Mouse (Mus musculus): ENCODE results near the gene Tsga10ip. TPM values are rescaled to one million over a fixed set of nuclear protein-coding genes. Genes with fewer than 3 reads are reported as not detected.

The Tsga10ip gene
- total RNA-seq, 2 experiments from 2014 or later = not detected

- peak in 1 of 2 experiments; percentile 36 for DNase-seq (ENCODE audit: extremely low spot score in 1 of 2, low spot score in 2 of 2)
- H3K27ac ChIP-seq = peak overlapping the region; percentile 82
- TF ChIP-seq CTCF (IDR thresholded peaks at IDR 0.05) = peak; percentile 68
- peak overlapping the region; percentile 55 for H3K4me3 ChIP-seq
- intact Hi-C loops (cut with DNase I) = loop anchor here (2.0 to 10.0 kb wide), 2 partner anchors 46 to 154 kb away; no protein-coding TSS in a partner anchor
Measured at GRCm38 (mm10) chr19:5348526-5349501, 53.5 kb downstream of the Tsga10ip start.

DNA sequence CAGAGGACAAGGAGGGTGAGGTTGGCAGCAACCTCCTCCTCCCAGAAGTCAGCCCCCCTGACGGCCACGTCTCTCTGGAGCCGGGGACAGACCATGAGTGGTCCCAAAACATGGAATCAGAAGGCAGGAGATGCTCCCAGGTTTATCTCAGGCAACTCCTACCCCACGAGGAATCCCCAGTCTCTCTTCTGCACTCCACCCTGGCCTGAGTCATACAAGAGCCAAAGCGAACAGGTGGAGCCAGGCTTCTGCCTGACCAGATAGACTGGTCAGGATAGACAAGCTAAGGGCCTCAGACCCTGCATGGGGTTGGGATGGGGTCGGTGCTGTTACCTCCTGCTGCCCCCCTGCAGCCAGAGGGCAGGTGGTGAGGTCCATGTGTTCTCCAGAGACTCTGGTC is 54.3 kb downstream of the Tsga10ip start:
- intact Hi-C loops (cut with DNase I) = loop anchor here (2.0 to 10.0 kb wide), 2 partner anchors 45 to 153 kb away; no protein-coding TSS in a partner anchor
- Histone ChIP-seq H3K4me3 (no peak overlapping the region), H3K27ac (no peak overlapping the region)
- no peak for TF ChIP-seq CTCF (IDR thresholded peaks at IDR 0.05)
- DNase-seq (ENCODE audit: extremely low spot score in 1 of 2, low spot score in 2 of 2) = no peak

DNA sequence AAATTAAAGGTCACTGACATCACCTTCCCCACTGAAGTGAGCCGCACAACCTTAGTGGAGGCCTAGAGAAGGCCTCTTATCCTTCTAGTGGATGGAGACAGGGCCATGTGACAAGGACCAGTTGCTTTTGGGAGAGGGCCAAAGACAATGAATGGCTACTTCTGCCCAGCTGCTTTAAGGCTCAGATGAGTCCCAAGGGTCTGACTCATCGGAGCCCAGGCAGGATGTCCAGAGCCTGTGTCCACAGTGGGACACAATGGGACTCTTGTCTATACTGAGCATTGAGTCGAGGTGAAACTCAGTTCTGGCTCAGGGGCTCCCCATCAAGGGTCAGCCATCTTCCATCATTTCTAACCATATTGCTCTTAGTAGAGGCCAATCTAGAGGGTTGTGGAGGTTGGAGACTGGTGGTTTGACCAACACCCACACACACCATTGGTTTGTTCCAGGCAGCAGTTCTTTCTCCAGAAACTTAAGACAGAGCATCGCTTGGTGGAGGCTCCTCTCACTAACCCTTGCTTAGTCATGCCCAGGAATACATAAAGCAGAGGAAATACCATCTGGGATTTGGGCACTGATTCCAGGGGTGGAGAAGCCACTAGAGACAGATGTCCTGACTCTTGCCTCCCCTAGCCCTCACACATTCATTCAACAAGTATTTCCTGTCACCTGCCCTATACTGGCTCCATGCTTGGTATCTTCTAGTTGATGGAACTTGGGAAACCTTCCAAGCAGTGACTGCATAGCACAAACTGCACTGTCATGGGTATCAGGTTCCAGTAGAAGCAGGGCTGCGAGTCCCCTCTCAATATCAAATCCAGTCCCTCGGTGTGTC is 56.8 kb downstream of the Tsga10ip start:
- no peak for TF ChIP-seq CTCF (IDR thresholded peaks at IDR 0.05)
- no peak for DNase-seq (ENCODE audit: extremely low spot score in 1 of 2, low spot score in 2 of 2)
- no peak overlapping the region for H3K4me3 ChIP-seq
- intact Hi-C loops (cut with DNase I) = loop anchor here (10.0 kb wide), 1 partner anchor 151 kb away; no protein-coding TSS in a partner anchor
- no peak overlapping the region for H3K27ac ChIP-seq

DNA sequence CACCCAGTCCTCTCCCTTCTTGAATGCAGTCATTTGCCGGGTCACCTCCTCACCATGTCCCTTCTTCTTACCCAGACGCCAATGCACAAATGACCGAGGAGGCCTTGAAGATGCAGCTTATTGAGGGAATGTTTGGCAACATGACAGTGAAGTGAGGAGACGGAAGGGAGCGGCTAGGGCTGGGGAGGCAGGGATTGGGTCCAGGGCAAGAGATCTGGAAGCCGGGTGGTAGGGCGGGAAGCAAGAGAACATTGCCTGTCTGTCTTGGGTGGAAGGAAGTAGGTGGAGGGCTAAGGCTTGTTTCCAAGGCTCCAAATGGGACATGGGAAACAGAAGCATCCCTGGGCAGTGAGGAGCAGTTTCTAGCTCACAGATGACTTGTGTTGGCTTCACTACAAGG is 61.0 kb downstream of the Tsga10ip start:
- TF ChIP-seq CTCF (IDR thresholded peaks at IDR 0.05) = no peak
- Histone ChIP-seq H3K27ac (no peak overlapping the region), H3K4me3 (no peak overlapping the region)
- no peak for DNase-seq (ENCODE audit: extremely low spot score in 1 of 2, low spot score in 2 of 2)
- intact Hi-C loops (cut with DNase I) = loop anchor here (10.0 kb wide), 1 partner anchor 147 kb away; no protein-coding TSS in a partner anchor

Other genes starting within 250 kb of the Tsga10ip start
- 10 to 100 TPM; 57.5 to 61.2 TPM for gene Pacs1, start 129.4 kb downstream of the Tsga10ip start, total RNA-seq (2021)
- gene Sf3b2, start 107.1 kb downstream of the Tsga10ip start, total RNA-seq (2021) = 100 to 1,000 TPM; 194 to 201 TPM
- gene Gal3st3, start 104.2 kb downstream of the Tsga10ip start, total RNA-seq (2021) = 10 to 100 TPM; 78.0 to 80.9 TPM
- not detected for gene Catsper1, start 66.8 kb downstream of the Tsga10ip start, total RNA-seq (2021)
- 10 to 100 TPM; 25.7 to 27.4 TPM for gene Cst6, start 53.0 kb downstream of the Tsga10ip start, total RNA-seq (2021)
- gene Eif1ad, start 35.8 kb downstream of the Tsga10ip start, total RNA-seq (2021) = 10 to 100 TPM; 23.4 to 25.5 TPM
- 10 to 100 TPM; 75.5 to 82.2 TPM for gene Banf1, start 35.4 kb downstream of the Tsga10ip start, total RNA-seq (2021)
- 100 to 1,000 TPM in 1 of 2 experiments, 10 to 100 TPM in 1; 94.2 to 100 TPM for gene Sart1, start 13.8 kb downstream of the Tsga10ip start, total RNA-seq (2021)
- gene Drap1, start 22.5 kb upstream of the Tsga10ip start, total RNA-seq (2021) = 100 to 1,000 TPM; 248 to 267 TPM
- gene AI837181, start 22.6 kb upstream of the Tsga10ip start, total RNA-seq (2021) = 10 to 100 TPM; 68.0 to 74.1 TPM
- gene Fosl1, start 45.0 kb upstream of the Tsga10ip start, total RNA-seq (2021) = under 1 TPM in 1 of 2 experiments, not detected in 1; 0.65 TPM
- 10 to 100 TPM; 29.5 to 30.6 TPM for gene Ccdc85b, start 55.4 kb upstream of the Tsga10ip start, total RNA-seq (2021)
- 10 to 100 TPM; 88.9 to 92.1 TPM for gene Fibp, start 58.1 kb upstream of the Tsga10ip start, total RNA-seq (2021)
- under 1 TPM; 0.36 to 0.47 TPM for gene Ctsw, start 66.0 kb upstream of the Tsga10ip start, total RNA-seq (2021)
- gene Efemp2, start 71.4 kb upstream of the Tsga10ip start, total RNA-seq (2021) = 10 to 100 TPM; 16.8 to 17.2 TPM
- gene Mus81, start 85.9 kb upstream of the Tsga10ip start, total RNA-seq (2021) = 10 to 100 TPM; 33.3 to 33.4 TPM
- 1,000 to 10,000 TPM; 1,296 to 1,301 TPM for gene Cfl1, start 87.9 kb upstream of the Tsga10ip start, total RNA-seq (2021)
- 1 to 10 TPM; 8.0 to 9.2 TPM for gene 1700020D05Rik, start 101.3 kb upstream of the Tsga10ip start, total RNA-seq (2021)
- gene Snx32, start 108.0 kb upstream of the Tsga10ip start, total RNA-seq (2021) = 10 to 100 TPM; 81.5 to 89.0 TPM
- not detected for gene Ovol1, start 158.1 kb upstream of the Tsga10ip start, total RNA-seq (2021)
- gene Ap5b1, start 165.5 kb upstream of the Tsga10ip start, total RNA-seq (2021) = 1 to 10 TPM; 5.4 to 6.0 TPM
- 10 to 100 TPM; 77.7 to 82.4 TPM for gene Rnaseh2c, start 199.3 kb upstream of the Tsga10ip start, total RNA-seq (2021)
- gene Kat5, start 207.7 kb upstream of the Tsga10ip start, total RNA-seq (2021) = 10 to 100 TPM; 94.3 to 99.2 TPM
- 10 to 100 TPM; 23.4 to 25.4 TPM for gene Rela, start 235.0 kb upstream of the Tsga10ip start, total RNA-seq (2021)